Mouse (Mus musculus) ES-E14 (cell line): Measurements from ENCODE around the gene Mcts2. TPM values are rescaled to one million over a fixed set of nuclear protein-coding genes. Genes with fewer than 3 reads are reported as not detected.

Source experiments
- DNase-seq: peaks from one replicate; pipeline ENCODE4 v3.0.0-alpha.2; 2013; ENCODE audit warnings: low read depth, low spot score
- H3K27ac ChIP-seq: 2 replicates; pipeline ENCODE4 v1.5.1; 2012; ENCODE audit warnings: low read depth, mild to moderate bottlenecking, low read length, moderate library complexity, mixed read lengths; ENCODE audit not compliant: poor library complexity, insufficient read depth, severe bottlenecking
- H3K36me3 ChIP-seq: 2 replicates; pipeline ENCODE4 v1.6.1; 2012; ENCODE audit warnings: mild to moderate bottlenecking, low read length, moderate library complexity, mixed read lengths; ENCODE audit not compliant: control insufficient read depth, poor library complexity, insufficient read depth, severe bottlenecking
- H3K4me1 ChIP-seq, 2 experiments: fragments of 150-350 bp in 1 of 2; sonication (generic) in 1 of 2; 2 replicates each; pipeline ENCODE4 v1.6.1; 2012; ENCODE audit warnings: low read length in 2 of 2, mild to moderate bottlenecking in 1 of 2, mixed read lengths in 1 of 2; ENCODE audit not compliant: control insufficient read depth in 2 of 2, insufficient read depth in 2 of 2, poor library complexity in 1 of 2
- H3K4me3 ChIP-seq, 2 experiments: fragments of 150-350 bp in 1 of 2; sonication (generic) in 1 of 2; 2 replicates each; pipeline ENCODE4 v1.5.1; 2012; ENCODE audit warnings: low read length in 2 of 2, low read depth in 1 of 2, mild to moderate bottlenecking in 1 of 2, mixed read lengths in 1 of 2; ENCODE audit not compliant: insufficient read depth in 1 of 2, poor library complexity in 1 of 2, severe bottlenecking in 1 of 2
- H3K9ac ChIP-seq: 2 replicates; pipeline ENCODE4 v1.6.1; 2012; ENCODE audit warnings: low read depth, mild to moderate bottlenecking, low read length, mixed read lengths; ENCODE audit not compliant: poor library complexity, insufficient read depth, severe bottlenecking
- H3K9me3 ChIP-seq: fragments of 150-350 bp; sonication (generic); 2 replicates; pipeline ENCODE4 v1.6.1; 2012; ENCODE audit warnings: low read depth, mild to moderate bottlenecking, low read length; ENCODE audit not compliant: control insufficient read depth, insufficient read depth
- CHD2 ChIP-seq: IDR thresholded peaks from 2 replicates; pipeline ENCODE4 v1.6.1; 2014; ENCODE audit warnings: mild to moderate bottlenecking, low read depth, low read length, inconsistent platforms
- HCFC1 ChIP-seq: IDR thresholded peaks from 2 replicates; pipeline ENCODE4 v1.6.1; 2012; ENCODE audit warnings: low read length, inconsistent platforms, borderline replicate concordance; ENCODE audit not compliant: insufficient read depth
- MAFK ChIP-seq: IDR thresholded peaks from 2 replicates; pipeline ENCODE4 v1.6.1; 2014; ENCODE audit warnings: mild to moderate bottlenecking, low read depth, low read length, inconsistent platforms; ENCODE audit not compliant: insufficient read depth
- ZC3H11A ChIP-seq: IDR thresholded peaks from 2 replicates; pipeline ENCODE4 v1.6.1; 2012; ENCODE audit warnings: low read depth, mild to moderate bottlenecking, inconsistent platforms, low read length, borderline replicate concordance
- ZNF384 ChIP-seq: IDR thresholded peaks from 2 replicates; pipeline ENCODE4 v1.6.1; 2012; ENCODE audit warnings: low read depth, low read length, inconsistent platforms
- in situ Hi-C, 2 experiments: fragments of 600-800 bp; cut with MboI; formaldehyde crosslinking; loops; one replicate each; pipeline ENCODE4 v1.15.1; 2025; ENCODE audit warnings: low sequenced_read_pairs in 2 of 2, inconsistent platforms in 1 of 2; ENCODE audit not compliant: unreplicated experiment in 2 of 2
- total RNA-seq: library from RNA; depleted of rRNA; stranded (reverse); fragments of 300-350 nt; gene quantifications from 2 replicates; pipeline ENCODE4 v1.2.3, GENCODE M21; 2012

The Mcts2 gene
- total RNA-seq, 1 experiment, result 87.4 TPM

- H3K4me1 ChIP-seq, result peaks cover 2 to 26% of the 10 kb centered on the region in 2 experiments; a peak in 2 of 4 replicates
- H3K27ac ChIP-seq, result peak within 1 kb of the TSS; percentile 72
- no peaks in the 10 kb centered on the region for H3K9me3 ChIP-seq
- peak within 1 kb of the TSS; percentile 86 to 95 for H3K4me3 ChIP-seq
- peaks cover 21% of the 10 kb centered on the region; the same call in 1 of the 2 replicates for H3K36me3 ChIP-seq
- in situ Hi-C loops, result no loop called here
- peak; percentile 91 for DNase-seq
- TF ChIP-seq ZC3H11A (no peak), MAFK (no peak), CHD2 (no peak), HCFC1 (peak; percentile 73; the same call in 1 of the 2 replicates), ZNF384 (no peak)
- H3K9ac ChIP-seq, result peak within 1 kb of the TSS; percentile 96
Observed at GRCm38 (mm10) chr2:152669256-152669638, 17.6 kb upstream of the Mcts2 start, which contains the start of gene H13. Gene H13 (plus strand): TSS chr2:152669461.

GRCm38 (mm10) chr2:152669639-152670484 lies 17.0 kb upstream of the Mcts2 start:
- peaks cover 2 to 26% of the 10 kb centered on the region in 2 experiments; a peak in 2 of 4 replicates for H3K4me1 ChIP-seq

GRCm38 (mm10) chr2:152670983-152671641 lies 15.7 kb upstream of the Mcts2 start:
- Histone ChIP-seq H3K9ac (peak overlapping the region; percentile 26; the same call in 1 of the 2 replicates), H3K36me3 (peaks cover 33% of the 10 kb centered on the region; the same call in 1 of the 2 replicates), H3K9me3 (no peaks in the 10 kb centered on the region), H3K4me3 (peak overlapping the region in 1 of 2 experiments; percentile 95; a peak in 2 of 4 replicates), H3K27ac (no peak overlapping the region), H3K4me1 (peaks cover 2 to 26% of the 10 kb centered on the region in 2 experiments; a peak in 2 of 4 replicates)
- in situ Hi-C loops, result no loop called here
- DNase-seq, result no peak
- no peak for TF ChIP-seq ZNF384
- TF ChIP-seq HCFC1, result no peak
- no peak for TF ChIP-seq MAFK
- TF ChIP-seq CHD2, result no peak
- TF ChIP-seq ZC3H11A, result no peak

More at GRCm38 (mm10) chr2:152669639-152670484, 17.0 kb upstream of the Mcts2 start:
- peak overlapping the region; percentile 72 for H3K27ac ChIP-seq
- H3K36me3 ChIP-seq, result peaks cover 21% of the 10 kb centered on the region; the same call in 1 of the 2 replicates
- DNase-seq, result no peak
- in situ Hi-C loops, result no loop called here
- no peaks in the 10 kb centered on the region for H3K9me3 ChIP-seq
- H3K4me3 ChIP-seq, result peak overlapping the region; percentile 86 to 95
- TF ChIP-seq HCFC1, result no peak
- no peak for TF ChIP-seq ZC3H11A
- no peak for TF ChIP-seq CHD2
- TF ChIP-seq MAFK, result no peak
- TF ChIP-seq ZNF384, result no peak
- peak overlapping the region; percentile 96 for H3K9ac ChIP-seq

GRCm38 (mm10) chr2:152671642-152671999 lies 15.2 kb upstream of the Mcts2 start:
- peaks cover 34% of the 10 kb centered on the region; the same call in 1 of the 2 replicates for H3K36me3 ChIP-seq
- TF ChIP-seq ZC3H11A (peak; percentile 32; the same call in 1 of the 2 replicates), CHD2 (no peak)
- H3K4me3 ChIP-seq, result no peak overlapping the region
- no peak overlapping the region for H3K9ac ChIP-seq
- H3K27ac ChIP-seq, result no peak overlapping the region
- H3K9me3 ChIP-seq, result no peaks in the 10 kb centered on the region
- peaks cover 2 to 26% of the 10 kb centered on the region in 2 experiments; a peak in 2 of 4 replicates for H3K4me1 ChIP-seq
- DNase-seq, result peak; percentile 63
- in situ Hi-C loops, result no loop called here
